Mouse (Mus musculus) spleen, postnatal 36 days (tissue): ENCODE data around the gene Alyref2.

Experiments used
- DNase-seq, 2 experiments: peaks; one replicate each; pipeline ENCODE4 v3.0.0; 2022; ENCODE audit warnings: low spot score in 2 of 2, mixed read lengths in 1 of 2

The Alyref2 gene

DNA sequence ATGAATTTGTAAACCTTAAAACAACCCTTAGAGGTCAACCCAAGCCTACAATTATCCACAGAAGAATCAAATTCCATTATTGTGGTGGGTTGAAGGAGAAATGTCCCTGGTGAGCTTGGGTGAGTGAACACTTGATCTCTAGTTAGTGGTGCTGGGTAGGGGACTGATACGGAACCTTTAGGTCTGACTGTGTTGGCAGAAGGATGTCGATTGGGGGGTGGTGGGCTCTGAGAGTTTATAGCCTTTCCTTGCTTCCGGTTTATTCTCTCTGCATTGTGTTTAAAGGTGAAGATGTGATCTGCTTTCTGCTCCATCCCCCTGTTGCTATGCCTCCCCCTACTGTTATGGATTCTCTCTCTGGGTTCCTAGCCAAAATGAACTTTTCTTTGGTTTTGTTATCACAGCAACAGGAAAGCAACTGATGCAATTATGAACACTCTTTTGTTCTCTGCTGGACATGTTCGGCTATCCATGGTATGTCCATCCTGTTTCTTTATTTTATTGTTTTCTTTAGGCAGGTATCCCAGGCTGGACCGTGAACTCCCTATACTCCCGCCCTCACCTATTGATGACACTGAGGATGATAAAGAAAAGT is 2.2 kb upstream of the Alyref2 start:
- no peak for DNase-seq

DNA sequence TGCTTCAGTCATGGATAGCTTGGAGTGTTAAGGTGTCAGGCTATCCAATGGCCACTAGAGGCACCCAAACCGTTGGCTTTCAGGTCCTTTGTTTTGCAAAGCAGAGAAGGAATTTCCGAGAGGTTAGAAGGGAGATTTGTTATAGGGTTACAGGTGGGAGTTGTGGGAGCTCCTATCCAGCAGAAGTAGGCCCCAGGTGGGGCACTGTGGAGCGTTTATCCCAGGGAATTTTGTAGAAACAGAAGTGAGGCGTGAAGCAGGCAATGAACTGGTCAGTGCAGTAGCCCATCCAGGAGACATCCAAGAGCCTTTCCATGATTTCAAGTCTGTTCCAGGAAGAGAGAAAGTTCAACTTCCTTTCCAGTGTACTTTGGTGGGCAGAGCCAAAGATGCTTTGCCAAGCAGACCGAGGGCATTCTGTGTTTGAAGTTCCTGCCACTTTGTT is 1.6 kb upstream of the Alyref2 start:
- no peak for DNase-seq

DNA sequence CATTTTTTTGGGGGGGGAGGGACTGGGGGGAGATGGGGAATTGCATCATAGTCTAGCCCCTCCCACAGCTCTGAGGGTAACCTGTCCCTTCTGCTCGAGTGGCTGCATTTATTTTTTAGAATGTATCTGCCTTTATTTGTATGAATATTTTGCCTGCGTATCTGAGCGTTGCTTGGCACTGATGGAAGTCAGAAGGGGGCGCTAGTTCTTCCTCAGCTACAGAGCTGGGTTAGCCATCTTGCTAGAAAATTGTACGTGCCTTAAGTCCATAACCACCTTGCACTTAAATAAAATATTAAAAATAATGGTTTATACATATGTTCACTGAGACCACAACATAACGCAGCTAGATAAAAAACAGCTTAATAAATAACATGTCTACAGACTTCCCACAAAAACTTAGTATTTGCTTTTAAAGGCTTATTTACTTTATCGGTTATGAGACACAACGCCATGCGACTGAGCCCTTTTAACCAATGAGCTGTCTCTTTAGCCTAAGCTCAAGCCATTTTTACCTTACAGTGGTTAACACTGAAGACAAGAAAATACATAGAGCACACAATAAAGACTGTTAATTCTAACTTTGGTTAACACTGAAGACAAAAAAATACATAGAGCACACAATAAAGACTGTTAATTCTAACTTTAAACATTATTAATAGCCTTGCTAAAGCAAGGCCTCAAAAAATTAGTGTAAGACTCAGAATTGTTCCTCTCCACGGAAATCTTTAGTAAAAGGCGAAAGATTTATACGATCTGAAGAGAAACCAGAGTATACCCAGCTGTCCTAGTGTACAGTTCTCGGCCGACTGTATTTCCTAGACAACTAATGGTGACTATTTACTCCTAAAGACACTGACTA is 659 bp upstream of the Alyref2 start:
- DNase-seq: peak; percentile 50 to 57

DNA sequence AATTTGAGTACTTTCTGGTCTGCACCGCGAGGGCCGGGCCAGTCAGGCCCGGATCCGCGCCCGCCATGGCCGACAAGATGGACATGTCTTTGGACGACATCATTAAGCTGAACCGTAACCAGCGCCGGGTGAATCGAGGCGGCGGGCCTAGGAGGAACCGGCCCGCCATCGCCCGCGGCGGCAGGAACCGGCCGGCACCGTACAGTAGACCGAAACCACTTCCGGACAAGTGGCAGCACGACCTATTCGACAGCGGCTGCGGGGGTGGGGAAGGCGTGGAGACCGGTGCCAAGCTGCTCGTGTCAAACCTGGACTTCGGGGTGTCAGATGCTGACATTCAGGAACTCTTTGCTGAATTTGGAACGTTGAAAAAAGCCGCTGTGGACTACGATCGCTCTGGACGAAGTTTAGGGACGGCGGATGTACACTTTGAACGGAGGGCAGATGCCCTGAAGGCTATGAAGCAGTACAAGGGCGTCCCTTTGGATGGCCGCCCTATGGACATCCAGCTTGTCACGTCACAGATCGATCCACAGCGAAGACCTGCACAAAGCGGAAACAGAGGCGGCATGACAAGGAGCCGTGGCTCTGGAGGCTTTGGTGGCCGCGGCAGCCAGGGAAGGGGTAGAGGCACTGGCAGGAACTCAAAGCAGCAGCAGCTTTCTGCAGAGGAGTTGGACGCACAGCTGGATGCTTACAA is 464 bp downstream of the Alyref2 start:
- peak; percentile 85 to 86 for DNase-seq

DNA sequence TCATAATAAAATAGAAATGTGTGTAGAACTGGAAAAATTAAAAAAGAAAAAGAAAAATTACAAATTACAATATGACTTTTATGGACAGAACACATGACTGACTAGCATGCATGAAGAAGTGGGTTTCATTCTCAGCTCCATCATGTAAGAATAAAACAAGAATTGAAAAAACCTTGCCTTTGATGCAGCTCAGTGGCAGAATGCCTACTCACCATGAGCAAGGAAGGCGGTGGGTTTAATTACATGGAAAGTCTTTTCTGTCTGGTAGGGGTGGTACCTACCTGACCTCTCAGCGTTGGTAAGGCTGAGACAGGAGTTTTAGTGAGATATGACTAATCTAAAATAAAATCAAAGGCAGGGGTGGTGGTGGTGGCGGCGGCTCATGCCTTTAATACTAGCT is 1.3 kb downstream of the Alyref2 start:
- DNase-seq: no peak

DNA sequence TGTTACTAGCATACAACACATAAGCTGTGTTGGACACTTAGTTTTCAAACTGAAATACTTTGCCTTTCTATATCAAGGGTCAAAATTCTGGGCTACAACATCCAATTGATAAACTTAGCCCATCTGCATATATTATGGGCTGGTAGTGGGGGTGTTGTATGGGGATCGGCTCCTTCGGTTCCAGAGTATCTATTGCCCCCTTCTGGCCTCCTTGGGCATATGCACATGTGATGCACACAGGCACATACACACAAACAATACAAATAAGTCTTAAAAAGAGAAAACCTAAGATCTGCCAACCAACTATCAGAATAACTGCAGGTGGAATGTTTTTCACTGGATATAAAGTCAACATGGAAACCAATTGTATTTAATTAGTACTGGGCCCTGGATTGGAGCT is 10.0 kb downstream of the Alyref2 start:
- no peak for DNase-seq

DNA sequence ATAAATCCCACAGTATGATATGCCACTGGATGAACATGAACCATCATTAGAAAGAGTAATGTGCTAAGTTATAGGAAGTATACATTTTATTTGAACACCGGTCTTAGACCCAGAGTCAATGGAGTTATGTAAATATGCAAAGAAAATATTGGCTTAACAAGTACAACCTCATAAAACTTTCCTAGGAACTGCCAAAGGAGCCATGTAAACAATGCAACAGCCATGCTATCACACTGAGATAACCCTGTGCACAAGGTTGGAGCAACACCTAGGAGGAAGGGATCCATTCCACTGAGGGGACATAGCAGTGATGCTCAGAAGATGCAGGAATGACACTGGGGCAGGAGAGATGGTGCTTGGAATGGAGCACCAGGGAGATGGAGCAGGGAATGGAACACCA is 10.5 kb downstream of the Alyref2 start:
- no peak for DNase-seq

DNA sequence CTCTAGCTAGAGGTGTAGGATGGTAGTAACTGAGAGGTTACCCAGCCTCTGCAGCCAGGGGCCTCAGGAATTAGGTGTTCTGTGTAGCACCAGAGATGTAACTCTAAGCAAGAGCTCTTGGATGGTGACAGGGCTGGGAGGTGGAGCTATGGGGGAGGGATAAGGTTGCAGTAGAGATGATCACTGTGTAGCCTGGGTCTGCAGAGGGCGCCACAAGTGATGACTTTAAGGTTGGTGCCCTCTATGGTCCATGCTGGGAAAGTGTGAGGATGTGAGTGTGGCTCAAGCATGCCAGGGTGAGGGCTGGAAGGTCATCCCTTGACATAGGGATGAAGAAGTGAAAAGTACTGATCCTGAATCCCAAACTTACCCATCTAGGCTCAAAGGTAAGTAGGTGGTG is 11.8 kb downstream of the Alyref2 start:
- DNase-seq: peak in 1 of 2 experiments; percentile 30

DNA sequence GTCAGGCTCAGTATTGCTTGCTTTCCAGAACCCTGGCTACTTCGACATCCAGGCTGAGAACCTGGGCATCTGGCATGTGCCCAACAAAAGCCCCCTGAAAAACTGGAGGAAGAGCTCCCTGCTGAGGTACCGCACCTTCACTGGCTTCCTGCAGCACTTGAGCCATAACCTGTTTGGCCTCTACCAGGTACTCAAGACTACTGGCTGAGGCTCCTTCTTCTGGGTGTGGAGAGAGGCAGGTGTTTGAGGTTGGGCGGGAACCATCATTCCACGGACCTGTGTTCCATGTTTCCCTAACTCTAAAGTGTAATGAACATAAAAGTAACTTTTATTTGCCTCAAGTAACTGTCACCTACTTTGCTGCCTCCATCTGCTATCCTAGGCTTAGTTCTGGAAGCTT is 12.3 kb downstream of the Alyref2 start:
- no peak for DNase-seq

DNA sequence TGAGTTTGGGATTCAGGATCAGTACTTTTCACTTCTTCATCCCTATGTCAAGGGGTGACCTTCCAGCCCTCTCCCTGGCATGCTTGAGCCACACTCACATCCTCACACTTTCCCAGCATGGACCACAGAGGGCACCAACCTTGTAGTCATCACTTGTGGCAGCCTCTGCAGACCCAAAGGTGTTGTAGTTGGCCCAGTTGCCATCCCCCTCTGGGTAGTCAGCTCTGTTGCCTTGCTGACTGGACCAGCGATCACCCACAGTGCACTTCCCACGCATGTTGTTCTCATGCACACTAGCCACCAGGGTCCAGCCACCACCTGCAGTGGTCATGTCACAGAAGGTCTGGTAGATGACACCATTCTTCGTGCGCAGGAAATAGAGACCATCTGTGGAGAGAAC is 28.1 kb downstream of the Alyref2 start:
- no peak for DNase-seq

DNA sequence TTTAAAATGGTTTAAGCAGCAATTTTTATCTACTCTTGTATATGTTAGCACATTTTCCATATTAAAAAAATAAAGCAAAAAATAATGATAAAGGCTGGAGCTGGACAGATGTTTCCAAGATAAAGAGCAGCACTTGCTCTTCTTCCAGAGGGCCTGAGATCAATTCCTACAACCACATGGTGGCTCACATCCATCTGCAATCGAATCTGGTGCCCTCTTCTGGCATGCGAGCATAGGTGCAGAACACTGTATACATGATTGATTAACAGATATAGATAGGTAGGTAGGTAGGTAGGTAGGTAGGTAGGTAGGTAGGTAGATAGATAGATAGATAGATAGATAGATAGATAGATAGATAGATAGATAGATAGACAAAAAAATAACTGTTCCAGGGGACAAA is 29.6 kb downstream of the Alyref2 start:
- no peak for DNase-seq

DNA sequence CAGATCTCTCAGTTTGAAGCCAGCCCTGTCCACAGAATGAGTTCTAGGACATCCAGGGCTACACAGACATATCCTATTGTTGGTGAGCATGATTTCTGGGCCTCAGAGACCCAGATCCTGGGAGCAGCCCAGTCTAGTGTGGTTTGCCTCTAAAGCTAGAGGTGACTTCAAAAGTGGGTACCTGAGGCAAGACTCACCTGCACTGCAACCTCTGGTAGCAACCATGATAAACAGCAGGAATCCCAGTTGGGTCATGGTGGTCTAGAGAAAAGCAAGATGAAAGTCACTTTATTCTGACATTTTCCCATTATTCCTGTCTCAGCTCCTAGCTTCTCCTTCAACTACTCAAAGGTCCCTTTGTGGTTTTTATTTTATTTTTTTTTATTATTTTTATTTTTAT is 31.3 kb downstream of the Alyref2 start:
- no peak for DNase-seq

DNA sequence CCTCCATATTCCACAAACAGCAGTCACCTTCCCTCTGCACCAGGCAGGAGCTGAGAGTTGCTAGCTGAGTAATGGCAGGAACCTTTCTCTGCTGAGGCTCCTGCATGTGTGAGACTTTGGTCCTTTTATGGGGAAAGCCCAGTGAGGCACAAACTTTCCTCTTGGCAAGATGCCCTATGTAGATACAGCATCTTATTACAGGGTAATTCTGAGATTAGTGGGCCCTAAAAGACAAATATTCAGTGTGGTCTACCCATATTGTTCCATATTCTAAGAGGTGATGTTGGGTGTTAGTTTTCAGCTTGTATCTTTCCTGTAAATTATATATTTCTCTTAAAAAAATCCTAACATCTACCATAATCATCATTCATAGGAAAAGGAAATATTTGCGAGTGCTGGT is 31.9 kb downstream of the Alyref2 start, which contains the start of gene Itln1:
TSS of gene Itln1 (minus strand) at position 101 of the 400 bp plus-strand sequence.
- DNase-seq: no peak

DNA sequence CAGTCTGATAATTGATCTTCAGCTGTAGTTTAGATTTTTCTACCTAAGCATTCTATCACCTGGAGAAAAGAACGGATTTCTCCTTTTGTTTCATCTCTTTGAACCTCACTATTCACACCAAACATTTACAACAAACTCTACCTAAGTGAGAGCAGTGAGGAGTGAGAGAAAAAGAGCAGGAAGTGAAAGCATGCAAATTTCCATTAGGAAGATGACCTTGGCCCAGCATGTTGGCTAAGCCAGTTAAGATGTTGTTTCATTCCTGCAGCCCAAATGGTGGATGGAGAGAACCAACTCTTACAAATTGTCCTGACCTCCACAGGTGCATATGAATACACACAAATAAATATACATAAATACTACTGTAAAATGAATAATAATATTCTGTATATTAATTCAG is 37.4 kb downstream of the Alyref2 start:
- DNase-seq: no peak

DNA sequence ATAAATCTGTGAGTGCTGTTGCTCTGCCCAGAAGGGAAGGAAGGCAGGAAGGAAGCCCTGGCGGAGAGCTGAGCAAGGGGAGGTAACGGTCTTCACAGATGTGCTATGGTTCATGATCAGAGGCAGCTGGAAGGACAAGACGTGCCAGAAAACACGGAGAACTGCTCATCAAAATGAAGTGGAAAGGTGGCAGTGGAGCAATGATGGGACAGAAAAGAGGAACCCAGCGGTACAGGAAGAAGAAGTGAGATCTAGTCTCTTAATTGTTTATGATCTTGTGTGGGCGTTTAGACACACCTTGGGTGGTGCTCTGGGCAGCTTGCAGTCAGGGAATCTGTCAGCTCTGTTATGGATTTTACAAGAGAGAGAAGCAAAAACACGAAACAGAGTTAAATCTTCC is 48.0 kb downstream of the Alyref2 start:
- DNase-seq: peak; percentile 77 to 80

DNA sequence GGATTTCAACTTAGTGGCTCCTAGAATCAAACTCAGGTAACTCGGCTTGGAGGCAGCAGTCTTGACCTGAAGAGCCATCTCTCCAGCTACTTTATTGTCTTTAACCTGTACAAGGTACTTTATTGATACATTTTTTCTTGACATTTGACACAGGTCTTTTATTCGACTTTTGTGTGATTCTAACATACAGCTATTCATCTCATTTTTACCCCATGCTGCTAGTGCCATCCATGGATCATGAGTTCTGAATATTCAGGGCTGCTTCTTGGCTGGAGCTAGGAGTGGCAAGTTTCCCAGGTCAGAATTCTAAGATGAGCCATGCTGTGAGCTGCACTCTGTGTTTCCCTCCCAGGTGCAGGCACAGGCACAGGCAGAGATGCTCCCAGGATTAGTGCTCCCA is 49.0 kb downstream of the Alyref2 start:
- DNase-seq: no peak

DNA sequence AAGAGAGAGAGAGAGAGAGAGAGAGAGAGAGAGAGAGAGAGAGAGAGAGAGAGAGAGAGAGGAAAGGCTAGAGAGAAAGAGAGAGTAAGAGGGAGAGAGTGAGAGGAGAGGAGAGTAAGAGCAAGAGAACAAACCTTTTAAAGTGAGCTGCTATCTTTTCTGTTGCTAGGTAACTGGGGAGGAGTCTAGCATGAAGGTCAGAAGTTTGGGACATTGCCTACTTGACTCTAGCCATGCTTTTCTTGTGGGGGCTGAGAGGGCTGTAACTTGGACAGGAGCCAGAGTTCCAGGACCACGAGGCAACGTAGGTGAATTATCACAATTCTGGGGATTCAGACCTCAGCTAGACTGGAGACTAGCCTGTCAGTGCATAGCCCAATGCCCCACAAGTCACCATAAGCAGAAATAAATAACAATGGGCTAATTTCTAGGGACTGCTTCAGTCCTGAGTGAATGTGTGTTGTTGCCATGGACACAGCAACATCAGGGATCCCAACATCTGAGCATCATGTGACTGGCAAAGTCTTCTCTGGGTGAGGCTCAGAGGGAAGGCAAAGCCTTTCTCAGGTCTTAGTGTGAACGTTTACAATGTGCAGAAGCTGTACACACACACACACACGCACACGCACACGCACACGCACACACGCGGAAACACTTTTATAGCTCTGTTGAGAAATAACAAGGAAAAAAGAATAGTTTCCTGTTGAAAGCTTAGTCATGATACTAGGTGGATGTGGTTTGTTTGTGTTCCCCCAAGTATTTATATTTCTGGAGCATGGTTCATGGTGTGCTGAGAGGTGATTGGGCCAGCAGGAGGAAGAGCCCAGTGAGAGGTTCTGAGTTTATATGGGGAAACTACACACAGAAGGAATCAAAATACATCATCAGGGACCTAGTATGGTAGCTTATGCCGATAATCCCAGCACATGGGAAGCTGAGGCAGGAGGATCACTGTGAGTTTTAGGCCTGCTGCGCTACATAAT is 50.4 kb downstream of the Alyref2 start:
- DNase-seq: no peak
